Mouse (Mus musculus) hindbrain, embryonic 11.5 days (tissue): ENCODE results near the gene Pdlim4. TPM values are rescaled to one million over a fixed set of nuclear protein-coding genes. Genes with fewer than 3 reads are reported as not detected.

Experiments
- ATAC-seq: fragments of 200-750 bp; cut with Nextera tagmentation; 2 replicates; pipeline ENCODE4 v1.8.0; 2017; ENCODE audit warnings: mild to moderate bottlenecking, moderate TSS enrichment, moderate library complexity; ENCODE audit not compliant: low FRiP score
- DNase-seq: peaks from one replicate; pipeline ENCODE4 v3.0.0-alpha.2; 2015; ENCODE audit warnings: low spot score
- H3K27ac ChIP-seq: fragments of 300-500 bp; sonication (generic); 2 replicates; pipeline ENCODE4 v1.5.1; 2014; ENCODE audit warnings: mild to moderate bottlenecking, low read depth, low read length
- H3K27me3 ChIP-seq: fragments of 300-500 bp; sonication (generic); 2 replicates; pipeline ENCODE4 v1.6.1; 2014; ENCODE audit warnings: mild to moderate bottlenecking, low read length, moderate library complexity, mixed read lengths; ENCODE audit not compliant: control insufficient read depth, insufficient read depth
- H3K36me3 ChIP-seq: fragments of 300-500 bp; sonication (generic); 2 replicates; pipeline ENCODE4 v1.6.1; 2014; ENCODE audit warnings: mild to moderate bottlenecking, low read length, moderate library complexity, mixed read lengths; ENCODE audit not compliant: control insufficient read depth, insufficient read depth
- H3K4me1 ChIP-seq: fragments of 300-500 bp; sonication (generic); replicated peaks from 2 replicates; pipeline ENCODE4 v1.6.1; 2014; ENCODE audit warnings: low read length, mixed read lengths; ENCODE audit not compliant: control insufficient read depth, insufficient read depth
- H3K4me2 ChIP-seq: fragments of 300-500 bp; sonication (generic); replicated peaks from 2 replicates; pipeline ENCODE4 v1.6.1; 2014; ENCODE audit warnings: mild to moderate bottlenecking, low read depth, low read length
- H3K4me3 ChIP-seq: fragments of 300-500 bp; sonication (generic); 2 replicates; pipeline ENCODE4 v1.5.1; 2014; ENCODE audit warnings: low read depth, low read length
- H3K9ac ChIP-seq: fragments of 300-500 bp; sonication (generic); 2 replicates; pipeline ENCODE4 v1.6.1; 2014; ENCODE audit warnings: low read depth, low read length
- H3K9me3 ChIP-seq: fragments of 300-500 bp; sonication (generic); 2 replicates; pipeline ENCODE4 v1.6.1; 2016; ENCODE audit warnings: low read length; ENCODE audit not compliant: control insufficient read depth
- WGBS: fragments of 180-500 bp; shearing (Covaris S2); extraction: QIAGEN DNeasy Blood & Tissue Kit; methylation state at CpG from one replicate; pipeline ENCODE4 v1.1.7; 2014; 5-methylcytosine and 5-hydroxymethylcytosine counted together
- polyA plus RNA-seq: library from polyadenylated mRNA; unstranded; fragments of >200 nt; fragmentation: Nextera tagmentation; extraction: Ambion mirVana; gene quantifications from 2 replicates; pipeline ENCODE4 v1.2.1, GENCODE M21; 2014

The Pdlim4 gene
- 46.4 and 49.3 TPM in 2 replicates for polyA plus RNA-seq

DNA sequence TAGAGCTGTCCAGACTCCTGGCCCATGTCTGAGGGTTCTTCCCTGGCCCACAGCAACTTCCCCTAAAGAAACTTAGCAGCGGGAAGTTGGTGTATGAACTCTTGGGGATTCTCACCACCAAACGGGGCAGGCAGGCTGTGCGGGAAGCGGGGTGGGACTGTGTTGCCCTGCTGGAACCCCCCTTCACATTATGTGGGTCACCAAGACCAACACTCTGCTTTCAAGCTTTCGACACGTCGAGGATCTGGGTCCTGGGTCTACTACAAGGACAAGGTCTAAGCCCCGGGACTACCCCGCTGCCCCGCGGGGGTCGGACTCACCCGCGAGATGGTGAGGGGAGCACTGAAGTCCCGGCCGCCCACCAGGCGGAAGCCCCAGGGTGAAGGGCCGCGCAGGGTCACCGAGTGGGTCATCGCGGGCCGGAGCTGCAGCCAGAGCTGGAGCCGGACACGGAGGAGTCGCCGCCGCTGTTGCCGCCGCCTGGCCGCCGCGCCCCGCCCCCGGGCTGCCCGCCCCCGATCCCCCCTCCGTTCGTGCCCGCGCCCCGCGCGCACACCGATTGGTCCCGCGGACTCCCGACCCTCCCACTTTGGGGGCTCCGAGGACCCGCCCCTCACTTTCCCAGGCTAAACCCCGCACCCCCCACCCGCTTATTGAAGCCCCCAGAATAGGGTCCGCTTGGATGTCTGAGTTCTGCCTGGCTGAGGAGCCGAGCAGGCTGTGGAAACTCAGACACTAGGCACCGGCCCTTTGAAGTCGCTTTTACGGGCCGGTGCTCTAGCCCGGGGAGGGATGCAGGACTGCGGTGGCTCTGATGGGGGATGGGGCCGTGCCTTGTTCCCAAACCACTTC is at the start of gene Pdlim4:
Gene Pdlim4, minus strand, starts transcription at position 495 of the 852 bp plus-strand sequence.
- 3% methylated on average over 35 of the region's 61 CpGs for WGBS
- 0 out of 2 replicates have a peak within 1 kb of the TSS, but pooled peaks have one; percentile 7 for H3K27ac ChIP-seq

DNA sequence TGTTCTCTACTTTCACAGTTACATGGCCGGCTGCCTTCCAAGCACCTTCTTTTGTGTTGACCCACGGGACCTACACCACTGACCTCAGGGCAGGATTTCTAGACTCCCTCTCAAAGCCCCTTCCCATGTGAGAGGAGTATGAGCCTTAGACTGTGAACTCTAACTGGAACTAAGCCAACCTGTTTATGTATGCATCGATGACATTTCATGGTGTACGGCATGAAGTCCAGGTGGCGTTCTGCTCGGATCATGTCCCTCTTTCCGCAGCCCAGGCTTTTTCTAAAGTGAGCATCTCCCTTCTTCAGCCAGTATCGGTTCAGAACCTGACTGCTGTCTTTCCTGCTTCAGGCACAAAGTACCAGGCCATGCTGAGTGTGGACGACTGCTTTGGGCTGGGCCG is 48.3 kb upstream of the Pdlim4 start:
- no peak for ATAC-seq
- H3K9ac ChIP-seq = no peak overlapping the region
- no peak overlapping the region for H3K4me3 ChIP-seq
- H3K4me1 ChIP-seq = no peaks in the 10 kb centered on the region
- H3K9me3 ChIP-seq = no peaks in the 10 kb centered on the region
- no peak overlapping the region for H3K4me2 ChIP-seq
- no peaks in the 10 kb centered on the region for H3K36me3 ChIP-seq
- WGBS = 92% methylated on average over 10 of the region's 10 CpGs
- no peak for DNase-seq
- no peaks in the 10 kb centered on the region for H3K27me3 ChIP-seq
- H3K27ac ChIP-seq = no peak overlapping the region

More for the DNA sequence above, at the start of gene Pdlim4:
- Histone ChIP-seq H3K27me3 (no peaks in the 10 kb centered on the region), H3K9me3 (no peaks in the 10 kb centered on the region), H3K4me1 (no peaks in the 10 kb centered on the region), H3K4me2 (peak within 1 kb of the TSS; percentile 72), H3K36me3 (no peaks in the 10 kb centered on the region), H3K4me3 (peak within 1 kb of the TSS; percentile 54), H3K9ac (peak within 1 kb of the TSS; percentile 75)
- peak; percentile 76 for DNase-seq
- ATAC-seq = peak; percentile 69

DNA sequence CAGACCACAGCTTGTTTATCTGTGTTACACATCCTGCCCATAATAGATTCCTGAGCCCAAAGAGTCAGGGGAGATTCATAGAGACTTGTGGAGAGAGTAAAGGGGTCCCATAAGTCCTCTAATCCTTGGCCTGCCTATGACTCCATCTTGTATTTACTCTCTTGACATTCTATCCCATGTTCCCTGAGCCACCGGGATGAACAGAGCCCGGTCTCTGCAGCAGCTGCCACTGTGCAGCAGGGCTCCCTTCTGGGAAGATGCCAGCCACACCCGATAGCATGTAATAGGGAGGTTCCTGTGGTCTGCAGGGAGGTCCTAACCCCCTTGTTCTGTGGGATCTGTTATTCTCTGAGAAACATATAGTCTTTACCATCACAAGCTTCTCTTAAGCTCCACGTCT is 47.6 kb upstream of the Pdlim4 start:
- no peak for ATAC-seq
- H3K27me3 ChIP-seq = no peaks in the 10 kb centered on the region
- DNase-seq = no peak
- no peaks in the 10 kb centered on the region for H3K36me3 ChIP-seq
- WGBS = 84% methylated on average over 4 of the region's 4 CpGs
- no peak overlapping the region for H3K4me3 ChIP-seq
- no peak overlapping the region for H3K4me2 ChIP-seq
- H3K27ac ChIP-seq = no peak overlapping the region
- H3K9ac ChIP-seq = no peak overlapping the region
- H3K9me3 ChIP-seq = no peaks in the 10 kb centered on the region
- H3K4me1 ChIP-seq = no peaks in the 10 kb centered on the region

DNA sequence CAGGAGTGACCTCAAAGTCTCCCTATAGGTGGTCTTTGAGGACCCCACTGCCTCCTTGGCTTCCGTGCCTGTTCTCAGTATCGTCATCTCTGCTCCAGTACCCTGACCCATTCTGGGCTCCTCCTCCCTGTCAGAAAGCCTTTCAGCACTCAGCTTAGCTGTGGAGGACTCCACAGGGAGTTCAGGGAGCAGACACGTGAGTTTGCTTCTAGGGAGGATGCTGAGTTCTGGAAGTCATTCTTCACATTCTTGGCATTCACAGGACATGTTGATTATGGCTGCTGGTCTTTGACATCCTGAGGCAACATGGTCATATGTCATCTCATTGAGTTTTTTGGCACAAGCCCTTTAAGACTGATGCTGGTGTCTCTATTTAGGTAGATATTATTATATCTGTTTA is 47.1 kb upstream of the Pdlim4 start:
- DNase-seq = no peak
- WGBS = 40% methylated on average over 3 of the region's 3 CpGs
- no peaks in the 10 kb centered on the region for H3K9me3 ChIP-seq

DNA sequence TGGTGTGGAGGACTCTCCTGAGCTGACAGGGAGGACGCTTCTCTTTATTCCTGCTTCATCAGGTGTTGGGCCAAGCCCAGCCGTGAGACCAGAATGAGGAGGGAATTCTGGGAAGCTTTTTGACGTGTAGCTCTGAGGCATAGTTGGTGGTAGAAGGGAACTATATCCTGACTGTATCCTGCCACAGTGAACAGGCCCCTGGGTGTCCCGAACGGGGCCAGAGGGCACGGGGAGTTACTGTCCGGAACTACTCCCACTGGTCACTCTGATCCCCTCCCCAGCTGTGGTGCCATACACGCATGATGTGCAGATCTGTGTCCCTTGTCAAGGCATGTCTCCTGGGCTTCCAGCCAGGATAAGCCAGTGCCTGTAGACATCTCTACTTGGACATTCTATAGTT is 46.5 kb upstream of the Pdlim4 start:
- DNase-seq (no peak), ATAC-seq (no peak)
- Histone ChIP-seq H3K4me1 (no peaks in the 10 kb centered on the region), H3K4me3 (no peak overlapping the region), H3K36me3 (no peaks in the 10 kb centered on the region), H3K27me3 (no peaks in the 10 kb centered on the region), H3K4me2 (no peak overlapping the region), H3K27ac (no peak overlapping the region), H3K9me3 (no peaks in the 10 kb centered on the region), H3K9ac (no peak overlapping the region)
- WGBS = 84% methylated on average over 8 of the region's 8 CpGs

More for the DNA sequence above, 47.1 kb upstream of the Pdlim4 start:
- Histone ChIP-seq H3K27ac (no peak overlapping the region), H3K36me3 (no peaks in the 10 kb centered on the region), H3K4me2 (no peak overlapping the region), H3K27me3 (no peaks in the 10 kb centered on the region), H3K4me1 (no peaks in the 10 kb centered on the region), H3K9ac (no peak overlapping the region), H3K4me3 (no peak overlapping the region)
- ATAC-seq = no peak

DNA sequence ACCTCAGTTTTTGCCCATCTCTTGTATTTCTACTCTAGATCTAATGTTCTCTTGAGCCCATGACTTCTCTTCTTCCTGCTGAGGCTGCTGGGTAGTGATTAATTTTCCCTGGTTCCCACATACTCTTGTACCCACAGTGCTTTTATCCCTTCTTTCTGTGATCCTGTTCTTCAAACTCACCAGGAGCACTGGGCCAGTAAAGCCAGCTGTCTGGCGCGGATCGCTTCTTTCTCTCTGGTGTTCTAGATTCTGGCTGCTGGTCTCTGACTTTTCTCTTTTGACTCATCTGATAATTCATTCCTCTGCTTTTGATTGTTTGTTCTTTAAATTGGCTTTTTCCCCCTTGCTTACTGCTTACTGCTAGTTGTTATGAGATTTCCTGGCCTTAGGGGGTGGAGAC is 45.9 kb upstream of the Pdlim4 start:
- H3K36me3 ChIP-seq = no peaks in the 10 kb centered on the region
- no peak overlapping the region for H3K4me3 ChIP-seq
- no peaks in the 10 kb centered on the region for H3K9me3 ChIP-seq
- DNase-seq = no peak
- no peak overlapping the region for H3K9ac ChIP-seq
- ATAC-seq = no peak
- H3K27ac ChIP-seq = no peak overlapping the region
- 97% methylated on average over 3 of the region's 3 CpGs for WGBS
- no peak overlapping the region for H3K4me2 ChIP-seq
- H3K4me1 ChIP-seq = no peaks in the 10 kb centered on the region
- no peaks in the 10 kb centered on the region for H3K27me3 ChIP-seq

DNA sequence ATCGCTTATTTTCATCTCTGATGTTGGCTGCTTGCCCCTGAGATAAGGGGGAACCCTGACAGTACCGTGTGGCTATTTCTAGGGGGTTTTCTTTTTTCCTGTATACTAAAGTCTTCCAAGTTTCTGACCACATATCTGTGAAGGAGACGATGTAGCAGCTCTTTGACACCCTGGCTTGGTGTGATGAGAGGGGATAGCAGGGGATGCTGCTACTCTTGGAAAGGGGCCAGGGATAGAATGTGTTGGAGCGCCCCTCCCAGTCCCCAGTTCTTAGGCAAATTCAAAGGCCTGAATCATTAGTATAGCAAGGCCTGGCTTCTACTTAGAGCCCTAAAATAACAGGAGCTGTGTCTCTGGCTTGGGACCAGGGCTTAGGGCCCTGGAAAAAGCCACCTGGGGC is 44.5 kb upstream of the Pdlim4 start:
- Histone ChIP-seq H3K36me3 (no peaks in the 10 kb centered on the region), H3K27ac (peak overlapping the region; percentile 32), H3K27me3 (no peaks in the 10 kb centered on the region), H3K4me3 (no peak overlapping the region), H3K9ac (0 out of 2 replicates have a peak overlapping the region, but pooled peaks have one; percentile 34), H3K4me2 (0 out of 2 replicates have a peak overlapping the region, but pooled peaks have one; percentile 1), H3K4me1 (no peaks in the 10 kb centered on the region), H3K9me3 (no peaks in the 10 kb centered on the region)
- 57% methylated on average over 4 of the region's 4 CpGs for WGBS
- ATAC-seq = no peak
- DNase-seq = no peak

DNA sequence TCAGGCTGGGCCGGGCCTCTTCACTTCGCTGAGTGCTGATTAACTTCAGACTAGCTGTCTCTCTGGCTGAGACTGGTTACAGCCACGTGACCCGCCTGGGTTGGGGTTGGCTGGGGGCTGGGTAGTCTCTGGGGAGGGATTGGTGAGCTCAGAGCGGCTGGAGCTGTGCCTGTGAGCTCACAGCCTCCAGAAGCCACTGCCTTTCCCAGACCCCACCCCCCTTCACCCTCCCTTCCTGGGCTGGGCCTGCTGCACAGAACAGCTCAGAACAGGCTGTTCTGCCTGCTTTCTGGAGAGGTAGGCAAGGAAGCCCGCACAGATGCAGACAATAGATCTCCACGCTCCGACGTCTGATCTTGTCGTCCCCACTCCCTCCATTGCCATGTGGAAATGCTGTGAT is 44.1 kb upstream of the Pdlim4 start:
- no peak overlapping the region for H3K4me3 ChIP-seq
- ATAC-seq = peak; percentile 98
- WGBS = 1% methylated on average over 10 of the region's 10 CpGs

More for the DNA sequence above, 44.1 kb upstream of the Pdlim4 start:
- Histone ChIP-seq H3K27ac (peak overlapping the region; percentile 32; the same call in 1 of the 2 replicates), H3K9me3 (no peaks in the 10 kb centered on the region), H3K36me3 (no peaks in the 10 kb centered on the region), H3K9ac (0 out of 2 replicates have a peak overlapping the region, but pooled peaks have one; percentile 34), H3K4me1 (no peaks in the 10 kb centered on the region), H3K4me2 (0 out of 2 replicates have a peak overlapping the region, but pooled peaks have one; percentile 1), H3K27me3 (no peaks in the 10 kb centered on the region)
- peak; percentile 88 for DNase-seq
